Mouse (Mus musculus) liver, adult 2 months (tissue): ENCODE data around the gene Gpr35.

Experiments used
- CTCF ChIP-seq: fragments of 200-500 bp; IDR thresholded peaks from 2 replicates; pipeline ENCODE4 v1.5.1; 2011; ENCODE audit warnings: low read depth, low read length, control low read depth
- POLR2A ChIP-seq: fragments of 200-500 bp; IDR thresholded peaks from 2 replicates; pipeline ENCODE4 v1.6.1; 2011; ENCODE audit warnings: low read length, control low read depth; ENCODE audit not compliant: insufficient read depth; ENCODE audit errors: extremely low read depth

DNA sequence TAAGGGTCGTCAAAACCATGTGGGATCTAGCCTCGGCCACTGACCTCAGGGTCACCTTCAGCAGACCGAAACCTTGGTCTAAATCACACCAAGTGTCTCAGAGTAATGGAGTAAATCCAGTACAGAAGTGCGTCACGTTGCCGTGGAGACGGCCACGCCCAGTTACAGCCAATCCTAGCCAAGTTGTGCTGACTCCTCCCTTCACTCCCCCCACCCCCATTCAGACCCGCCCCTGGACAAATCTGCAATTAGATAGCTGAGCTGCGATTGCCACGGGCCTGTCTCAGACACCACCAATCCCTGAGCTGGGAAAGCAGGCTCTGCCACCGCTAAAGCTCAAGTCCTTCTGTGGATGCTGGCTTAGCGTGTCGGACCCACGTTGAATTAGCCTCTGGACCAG is 47.9 kb upstream of the Gpr35 start, which contains the start of gene Ankmy1:
- TF ChIP-seq CTCF (no peak), POLR2A (no peak)
